In genomic region chr9:40637705-40638393, GRCm38 (mm10) we compare ENCODE assay signal across 9 mouse cellular contexts. TPM values are rescaled to one million over a fixed set of nuclear protein-coding genes. Genes with fewer than 3 reads are reported as not detected.
A peak's percentile ranks its signal among the peaks of the same experiment; 100 is the strongest.
DNase-seq lines count a peak whose midpoint lies in the region; ATAC-seq lines count a peak whose summit lies in the region.
"Had no signal": no experiment of that assay in that cellular context is flagged by ENCODE, and none has a peak within 500 bp of the region (broad histone marks: within the 10 kb centered on the region; RNA-seq: fewer than 3 reads in every experiment).

No protein-coding gene starts in this region.

- H3K9me3 ChIP-seq in liver, embryonic 11.5 days (ENCODE audit: control insufficient read depth, low read length) = no peaks in the 10 kb centered on the region
- no peaks in the 10 kb centered on the region for H3K9me3 ChIP-seq in stomach, embryonic 15.5 days

- peak; percentile 30 to 36 for DNase-seq in cerebellum, postnatal 10 days
- no peak for DNase-seq in cerebellum, adult 8-10 months
- peak; percentile 32 to 37 for DNase-seq in spleen, postnatal 36 days (ENCODE audit: low spot score in 2 of 2)
- DNase-seq in spleen, adult 12 weeks (ENCODE audit: low spot score) = no peak
- DNase-seq in liver, embryonic 11.5 days (ENCODE audit: low spot score) = no peak
- no peak for DNase-seq in urinary bladder, adult 18-20 months (ENCODE audit: low spot score in 2 of 2)

- H3K36me3 ChIP-seq in liver, embryonic 11.5 days (ENCODE audit: control insufficient read depth, insufficient read depth, low read length) = no peaks in the 10 kb centered on the region
- H3K36me3 ChIP-seq in stomach, embryonic 15.5 days = no peaks in the 10 kb centered on the region

- no peak for ATAC-seq in liver, embryonic 11.5 days (replicated peaks; ENCODE audit: low FRiP score)
- ATAC-seq in stomach, embryonic 15.5 days (ENCODE audit: insufficient read depth, low FRiP score, low read depth) = no peak
- no peak for ATAC-seq in megakaryocyte-erythroid progenitor cell, adult 5-6 weeks (replicated peaks; ENCODE audit: low FRiP score, low TSS enrichment, poor library complexity, severe bottlenecking)

- H3K27ac ChIP-seq in liver, embryonic 11.5 days (ENCODE audit: low read depth, low read length) = no peak overlapping the region
- no peak overlapping the region for H3K27ac ChIP-seq in stomach, embryonic 15.5 days

- no peaks in the 10 kb centered on the region for H3K27me3 ChIP-seq in liver, embryonic 11.5 days (replicated peaks; ENCODE audit: control insufficient read depth, insufficient read depth, low read length)
- H3K27me3 ChIP-seq in stomach, embryonic 15.5 days (replicated peaks) = no peaks in the 10 kb centered on the region

- H3K4me3 ChIP-seq in liver, embryonic 11.5 days (ENCODE audit: low read depth, low read length) = peak overlapping the region; percentile 52
- peak overlapping the region; percentile 44 for H3K4me3 ChIP-seq in stomach, embryonic 15.5 days (replicated peaks)

- WGBS in liver, embryonic 11.5 days = 32% methylated on average over 8 of the region's 8 CpGs
- 39% methylated on average over 8 of the region's 8 CpGs for WGBS in stomach, embryonic 15.5 days

- peaks cover 3% of the 10 kb centered on the region; the same call in 1 of the 2 replicates for H3K4me1 ChIP-seq in liver, embryonic 11.5 days (replicated peaks; ENCODE audit: control insufficient read depth, insufficient read depth, low read length)
- peaks cover 5% of the 10 kb centered on the region; the same call in 1 of the 2 replicates for H3K4me1 ChIP-seq in stomach, embryonic 15.5 days

- peak overlapping the region; percentile 77 for H3K4me2 ChIP-seq in liver, embryonic 11.5 days
- H3K4me2 ChIP-seq in stomach, embryonic 15.5 days = peak overlapping the region; percentile 74

- no peak overlapping the region; the same call in 1 of the 2 replicates for H3K9ac ChIP-seq in liver, embryonic 11.5 days (ENCODE audit: low read depth, low read length)
- 0 out of 2 replicates have a peak overlapping the region, but pooled peaks have one; percentile 10 for H3K9ac ChIP-seq in stomach, embryonic 15.5 days

RNA-seq across cellular contexts. Expression of gene Gm21915, which starts 32.6 kb away (rescaled TPM):
- not detected in 2 replicates for polyA plus RNA-seq in liver, embryonic 11.5 days (2014; fragmentation: Nextera tagmentation; extraction: Ambion mirVana)
- not detected in 2 replicates for polyA plus RNA-seq in stomach, embryonic 15.5 days (2015; fragmentation: Nextera tagmentation; extraction: Ambion mirVana)
- total RNA-seq in megakaryocyte-erythroid progenitor cell, adult 5-6 weeks (2014; fragmentation: Nextera tagmentation) = not detected in 2 replicates
- total RNA-seq in megakaryocyte-erythroid progenitor cell, adult 5-6 weeks (2017) = not detected in 2 replicates
- total RNA-seq: common myeloid progenitor, adult 5-6 weeks had no signal

RNA-seq across cellular contexts. Expression of gene Clmp, which starts 47.9 kb away (rescaled TPM):
- polyA plus RNA-seq in liver, embryonic 11.5 days (2014; fragmentation: Nextera tagmentation; extraction: Ambion mirVana) = 7.4 and 7.7 TPM in 2 replicates
- polyA plus RNA-seq in stomach, embryonic 15.5 days (2015; fragmentation: Nextera tagmentation; extraction: Ambion mirVana) = 27.2 and 29.2 TPM in 2 replicates
- not detected in 2 replicates for total RNA-seq in megakaryocyte-erythroid progenitor cell, adult 5-6 weeks (2014; fragmentation: Nextera tagmentation)
- 0.19 and 0.27 TPM in 2 replicates for total RNA-seq in megakaryocyte-erythroid progenitor cell, adult 5-6 weeks (2017)
- total RNA-seq: common myeloid progenitor, adult 5-6 weeks had no signal

Comparison
In these comparisons a context has a peak if more than half of its experiments do, and no peak if none do; other contexts are left out.
1. DNase-seq: peak in cerebellum, postnatal 10 days (2 of 2) and spleen, postnatal 36 days (2 of 2); none in cerebellum, adult 8-10 months (single experiment), spleen, adult 12 weeks (single experiment), liver, embryonic 11.5 days (single experiment) and urinary bladder, adult 18-20 months (0 of 2).